ENCODE assay signal across 10 mouse cellular contexts in genomic region chr10:27652694-27653335, GRCm38 (mm10). TPM values are rescaled to one million over a fixed set of nuclear protein-coding genes. Genes with fewer than 3 reads are reported as not detected.
DNase-seq lines count a peak whose midpoint lies in the region; ATAC-seq and TF ChIP-seq lines count a peak whose summit lies in the region.
"Had no signal": no experiment of that assay in that cellular context is flagged by ENCODE, and none has a peak within 500 bp of the region (broad histone marks: within the 10 kb centered on the region; RNA-seq: fewer than 3 reads in every experiment).

No protein-coding gene starts in this region.

- H3K9ac ChIP-seq in kidney, embryonic 14.5 days (ENCODE audit: low read depth, low read length) = no peak overlapping the region
- H3K9ac ChIP-seq in embryonic facial prominence, embryonic 13.5 days = no peak overlapping the region
- no peak overlapping the region for H3K9ac ChIP-seq in hindbrain, postnatal 0 days (replicated peaks; ENCODE audit: low read length)

- H3K27ac ChIP-seq in kidney, embryonic 14.5 days (ENCODE audit: low read depth, low read length) = no peak overlapping the region
- peak overlapping the region; percentile 22; the same call in 1 of the 2 replicates for H3K27ac ChIP-seq in embryonic facial prominence, embryonic 13.5 days
- H3K27ac ChIP-seq in hindbrain, postnatal 0 days = no peak overlapping the region

- WGBS in kidney, embryonic 14.5 days = 54% methylated on average over 8 of the region's 8 CpGs
- 30% methylated on average over 8 of the region's 8 CpGs for WGBS in embryonic facial prominence, embryonic 13.5 days
- 36% methylated on average over 8 of the region's 8 CpGs for WGBS in hindbrain, postnatal 0 days

- H3K4me3 ChIP-seq in kidney, embryonic 14.5 days (ENCODE audit: low read length) = no peak overlapping the region
- H3K4me3 ChIP-seq in embryonic facial prominence, embryonic 13.5 days = no peak overlapping the region
- no peak overlapping the region for H3K4me3 ChIP-seq in hindbrain, postnatal 0 days (ENCODE audit: low read length)

- no peak for DNase-seq in kidney, postnatal 25 days
- peak; percentile 13 for DNase-seq in R1 (ENCODE audit: low read depth, low spot score)
- DNase-seq in hindbrain, postnatal 0 days (ENCODE audit: low spot score) = peak; percentile 22
- no peak for DNase-seq in cerebellum, adult 11-12 months
- no peak for DNase-seq in cerebellum, adult 9-10 months
- DNase-seq: thymus, adult 2 months had no signal

- no peaks in the 10 kb centered on the region for H3K9me3 ChIP-seq in kidney, embryonic 14.5 days (ENCODE audit: control insufficient read depth, low read length)
- H3K9me3 ChIP-seq in embryonic facial prominence, embryonic 13.5 days = no peaks in the 10 kb centered on the region
- H3K9me3 ChIP-seq in hindbrain, postnatal 0 days (ENCODE audit: low read length) = no peaks in the 10 kb centered on the region

- H3K36me3 ChIP-seq in kidney, embryonic 14.5 days (ENCODE audit: control insufficient read depth, insufficient read depth, low read length) = no peaks in the 10 kb centered on the region
- no peaks in the 10 kb centered on the region for H3K36me3 ChIP-seq in embryonic facial prominence, embryonic 13.5 days
- H3K36me3 ChIP-seq in hindbrain, postnatal 0 days (ENCODE audit: insufficient read depth, low read length) = no peaks in the 10 kb centered on the region

- H3K4me2 ChIP-seq in kidney, embryonic 14.5 days (replicated peaks; ENCODE audit: low read depth, low read length) = no peak overlapping the region
- peak overlapping the region; percentile 39 for H3K4me2 ChIP-seq in embryonic facial prominence, embryonic 13.5 days
- no peak overlapping the region for H3K4me2 ChIP-seq in hindbrain, postnatal 0 days (ENCODE audit: low read depth, low read length)

- H3K4me1 ChIP-seq in kidney, embryonic 14.5 days (ENCODE audit: control insufficient read depth, insufficient read depth, low read length) = no peaks in the 10 kb centered on the region
- peaks cover 6% of the 10 kb centered on the region for H3K4me1 ChIP-seq in embryonic facial prominence, embryonic 13.5 days
- no peaks in the 10 kb centered on the region for H3K4me1 ChIP-seq in hindbrain, postnatal 0 days (ENCODE audit: insufficient read depth, low read length)

- ATAC-seq in kidney, embryonic 14.5 days (ENCODE audit: low FRiP score, low TSS enrichment) = peak; percentile 92
- no peak for ATAC-seq in embryonic facial prominence, embryonic 13.5 days (ENCODE audit: insufficient number of reproducible peaks, insufficient read depth, low FRiP score, low TSS enrichment, low read depth)
- ATAC-seq in hindbrain, postnatal 0 days = peak; percentile 63; the same call in 1 of the 2 replicates
- ATAC-seq in granulocyte monocyte progenitor cell, adult 5-6 weeks (replicated peaks; ENCODE audit: poor library complexity, severe bottlenecking) = no peak

- H3K27me3 ChIP-seq in kidney, embryonic 14.5 days (ENCODE audit: control insufficient read depth, insufficient read depth, low read length) = no peaks in the 10 kb centered on the region
- no peaks in the 10 kb centered on the region for H3K27me3 ChIP-seq in embryonic facial prominence, embryonic 13.5 days
- H3K27me3 ChIP-seq in hindbrain, postnatal 0 days (ENCODE audit: insufficient read depth, low read length) = no peaks in the 10 kb centered on the region

- no peak for TF ChIP-seq CTCF in hindbrain, postnatal 0 days (IDR thresholded peaks at IDR 0.05; ENCODE audit: low read depth)

RNA-seq across cellular contexts. Expression of gene Lama2, which starts 33.3 kb away (rescaled TPM):
- 14.9 and 18.1 TPM in 2 replicates for polyA plus RNA-seq in kidney, embryonic 14.5 days (2014; fragmentation: Nextera tagmentation; extraction: Ambion mirVana)
- 18.1 and 22.3 TPM in 2 replicates for polyA plus RNA-seq in embryonic facial prominence, embryonic 13.5 days (2015; fragmentation: Nextera tagmentation; extraction: Ambion mirVana)
- 12.0 and 18.2 TPM in 2 replicates for total RNA-seq in hindbrain, postnatal 0 days (2014; rRNA removed)
- 5.5 and 5.6 TPM in 2 replicates for polyA plus RNA-seq in hindbrain, postnatal 0 days (2015; fragmentation: Nextera tagmentation; extraction: Ambion mirVana)
- not detected in 2 replicates for total RNA-seq in granulocyte monocyte progenitor cell, adult 5-6 weeks (2014; fragmentation: Nextera tagmentation)
- not detected in 2 replicates for total RNA-seq in granulocyte monocyte progenitor cell, adult 5-6 weeks (2017)
- total RNA-seq: neutrophil, adult 5-6 weeks had no signal

Comparison
In these comparisons a context has a peak if more than half of its experiments do, and no peak if none do; other contexts are left out.
1. ATAC-seq: peak in kidney, embryonic 14.5 days (single experiment) and hindbrain, postnatal 0 days (single experiment); none in embryonic facial prominence, embryonic 13.5 days (single experiment) and granulocyte monocyte progenitor cell, adult 5-6 weeks (single experiment).
2. DNase-seq: peak in R1 (single experiment) and hindbrain, postnatal 0 days (single experiment); none in kidney, postnatal 25 days (0 of 2), cerebellum, adult 11-12 months (single experiment) and cerebellum, adult 9-10 months (single experiment).